Mouse (Mus musculus): Measurements from ENCODE around the gene Pxn. TPM values are rescaled to one million over a fixed set of nuclear protein-coding genes. Genes with fewer than 3 reads are reported as not detected.

The Pxn gene
- polyA plus RNA-seq, 1 experiment: 2.0 TPM

- peak overlapping the region; percentile 83 for H3K4me3 ChIP-seq (replicated peaks)
- no peaks in the 10 kb centered on the region for H3K36me3 ChIP-seq (ENCODE audit: control insufficient read depth)
- no peak for TF ChIP-seq GATA1 (IDR thresholded peaks at IDR 0.05; ENCODE audit: low read length)
- TF ChIP-seq TAL1 (IDR thresholded peaks at IDR 0.05; ENCODE audit: low read length): no peak
- peaks cover 30% of the 10 kb centered on the region for H3K4me1 ChIP-seq (ENCODE audit: control insufficient read depth)
- peaks cover 4% of the 10 kb centered on the region for H3K9me3 ChIP-seq (ENCODE audit: control insufficient read depth, low read length)
- peaks cover 34% of the 10 kb centered on the region for H3K27me3 ChIP-seq (ENCODE audit: control insufficient read depth)
Measured at GRCm38 (mm10) chr5:115507267-115507980, 948 bp downstream of the Pxn start.

GRCm38 (mm10) chr5:115507981-115508858 is 1.7 kb downstream of the Pxn start:
- Histone ChIP-seq H3K4me1 (ENCODE audit: control insufficient read depth) (peaks cover 30% of the 10 kb centered on the region), H3K36me3 (ENCODE audit: control insufficient read depth) (no peaks in the 10 kb centered on the region), H3K9me3 (ENCODE audit: control insufficient read depth, low read length) (peaks cover 4% of the 10 kb centered on the region), H3K4me3 (replicated peaks) (peak overlapping the region; percentile 83), H3K27me3 (ENCODE audit: control insufficient read depth) (peaks cover 29% of the 10 kb centered on the region)
- TF ChIP-seq GATA1 (IDR thresholded peaks at IDR 0.05; ENCODE audit: low read length) (no peak), TAL1 (IDR thresholded peaks at IDR 0.05; ENCODE audit: low read length) (no peak)

GRCm38 (mm10) chr5:115508859-115509147 is 2.3 kb downstream of the Pxn start:
- peaks cover 30% of the 10 kb centered on the region for H3K4me1 ChIP-seq (ENCODE audit: control insufficient read depth)
- TF ChIP-seq TAL1 (IDR thresholded peaks at IDR 0.05; ENCODE audit: low read length) (no peak), GATA1 (IDR thresholded peaks at IDR 0.05; ENCODE audit: low read length) (no peak)

GRCm38 (mm10) chr5:115509321-115509761 is 2.9 kb downstream of the Pxn start:
- Histone ChIP-seq H3K9me3 (ENCODE audit: control insufficient read depth, low read length) (peaks cover 2% of the 10 kb centered on the region), H3K4me3 (replicated peaks) (no peak overlapping the region), H3K4me1 (ENCODE audit: control insufficient read depth) (peaks cover 30% of the 10 kb centered on the region), H3K36me3 (ENCODE audit: control insufficient read depth) (no peaks in the 10 kb centered on the region), H3K27me3 (ENCODE audit: control insufficient read depth) (peaks cover 24% of the 10 kb centered on the region)
- no peak for TF ChIP-seq TAL1 (IDR thresholded peaks at IDR 0.05; ENCODE audit: low read length)
- no peak for TF ChIP-seq GATA1 (IDR thresholded peaks at IDR 0.05; ENCODE audit: low read length)

More at GRCm38 (mm10) chr5:115508859-115509147, 2.3 kb downstream of the Pxn start:
- Histone ChIP-seq H3K9me3 (ENCODE audit: control insufficient read depth, low read length) (peaks cover 4% of the 10 kb centered on the region), H3K36me3 (ENCODE audit: control insufficient read depth) (no peaks in the 10 kb centered on the region), H3K27me3 (ENCODE audit: control insufficient read depth) (peaks cover 26% of the 10 kb centered on the region), H3K4me3 (replicated peaks) (no peak overlapping the region)

GRCm38 (mm10) chr5:115509790-115510689 is 3.6 kb downstream of the Pxn start:
- peaks cover 23% of the 10 kb centered on the region for H3K27me3 ChIP-seq (ENCODE audit: control insufficient read depth)
- no peaks in the 10 kb centered on the region for H3K9me3 ChIP-seq (ENCODE audit: control insufficient read depth, low read length)
- no peak for TF ChIP-seq GATA1 (IDR thresholded peaks at IDR 0.05; ENCODE audit: low read length)
- TF ChIP-seq TAL1 (IDR thresholded peaks at IDR 0.05; ENCODE audit: low read length): no peak
- H3K4me1 ChIP-seq (ENCODE audit: control insufficient read depth): peaks cover 36% of the 10 kb centered on the region
- no peaks in the 10 kb centered on the region for H3K36me3 ChIP-seq (ENCODE audit: control insufficient read depth)
- H3K4me3 ChIP-seq (replicated peaks): no peak overlapping the region

GRCm38 (mm10) chr5:115512375-115512774 is 5.9 kb downstream of the Pxn start:
- no peak for TF ChIP-seq TAL1 (IDR thresholded peaks at IDR 0.05; ENCODE audit: low read length)
- no peak for TF ChIP-seq GATA1 (IDR thresholded peaks at IDR 0.05; ENCODE audit: low read length)
- Histone ChIP-seq H3K36me3 (ENCODE audit: control insufficient read depth) (no peaks in the 10 kb centered on the region; the same call in 1 of the 2 replicates), H3K4me1 (ENCODE audit: control insufficient read depth) (peaks cover 33% of the 10 kb centered on the region), H3K4me3 (replicated peaks) (no peak overlapping the region), H3K9me3 (ENCODE audit: control insufficient read depth, low read length) (no peaks in the 10 kb centered on the region), H3K27me3 (ENCODE audit: control insufficient read depth) (peaks cover 12% of the 10 kb centered on the region)

GRCm38 (mm10) chr5:115513246-115513645 is 6.8 kb downstream of the Pxn start:
- Histone ChIP-seq H3K9me3 (ENCODE audit: control insufficient read depth, low read length) (no peaks in the 10 kb centered on the region), H3K27me3 (ENCODE audit: control insufficient read depth) (peaks cover 6% of the 10 kb centered on the region), H3K4me1 (ENCODE audit: control insufficient read depth) (peaks cover 27% of the 10 kb centered on the region), H3K4me3 (replicated peaks) (no peak overlapping the region), H3K36me3 (ENCODE audit: control insufficient read depth) (no peaks in the 10 kb centered on the region; the same call in 1 of the 2 replicates)
- TF ChIP-seq TAL1 (IDR thresholded peaks at IDR 0.05; ENCODE audit: low read length) (no peak), GATA1 (IDR thresholded peaks at IDR 0.05; ENCODE audit: low read length) (no peak)

GRCm38 (mm10) chr5:115513721-115514120 is 7.2 kb downstream of the Pxn start:
- Histone ChIP-seq H3K36me3 (ENCODE audit: control insufficient read depth) (no peaks in the 10 kb centered on the region; the same call in 1 of the 2 replicates), H3K9me3 (ENCODE audit: control insufficient read depth, low read length) (no peaks in the 10 kb centered on the region), H3K4me3 (replicated peaks) (no peak overlapping the region), H3K27me3 (ENCODE audit: control insufficient read depth) (peaks cover 2% of the 10 kb centered on the region), H3K4me1 (ENCODE audit: control insufficient read depth) (peaks cover 23% of the 10 kb centered on the region)
- TF ChIP-seq GATA1 (IDR thresholded peaks at IDR 0.05; ENCODE audit: low read length): no peak
- TF ChIP-seq TAL1 (IDR thresholded peaks at IDR 0.05; ENCODE audit: low read length): no peak
